Mouse (Mus musculus): ENCODE results near the gene Gtf2ird1.

The Gtf2ird1 gene

DNA sequence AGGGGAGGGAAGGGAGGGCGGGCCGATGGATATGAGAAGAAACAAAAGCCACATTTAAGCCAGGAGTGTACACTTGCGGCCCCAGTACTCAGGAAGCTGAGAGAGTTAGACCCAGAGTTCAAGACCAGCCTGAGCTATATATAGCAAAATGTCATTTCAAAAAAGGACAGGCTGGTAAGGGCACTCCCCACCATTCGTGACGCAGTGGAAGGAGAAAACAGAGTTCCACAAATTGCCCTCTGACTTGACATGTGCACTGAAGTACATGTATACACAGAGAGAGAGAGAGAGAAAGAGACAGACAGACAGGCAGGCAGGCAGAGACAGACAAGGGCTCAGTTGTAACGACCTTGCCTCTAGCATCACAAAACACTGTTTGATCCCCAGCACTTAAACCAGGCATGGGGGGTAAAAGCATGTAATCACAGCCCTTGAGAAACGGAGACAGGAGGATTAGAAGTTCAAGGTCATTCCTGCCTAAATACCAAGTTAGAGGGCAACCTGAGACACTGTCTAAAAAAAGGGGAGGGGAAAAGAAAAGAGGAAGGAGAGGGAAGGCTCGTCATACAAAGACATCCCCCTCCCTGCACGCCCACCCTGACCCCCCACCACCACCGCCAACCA, 11.2 kb downstream of the Gtf2ird1 start:
- no peak for DNase-seq (ENCODE audit: low read depth, low spot score)

DNA sequence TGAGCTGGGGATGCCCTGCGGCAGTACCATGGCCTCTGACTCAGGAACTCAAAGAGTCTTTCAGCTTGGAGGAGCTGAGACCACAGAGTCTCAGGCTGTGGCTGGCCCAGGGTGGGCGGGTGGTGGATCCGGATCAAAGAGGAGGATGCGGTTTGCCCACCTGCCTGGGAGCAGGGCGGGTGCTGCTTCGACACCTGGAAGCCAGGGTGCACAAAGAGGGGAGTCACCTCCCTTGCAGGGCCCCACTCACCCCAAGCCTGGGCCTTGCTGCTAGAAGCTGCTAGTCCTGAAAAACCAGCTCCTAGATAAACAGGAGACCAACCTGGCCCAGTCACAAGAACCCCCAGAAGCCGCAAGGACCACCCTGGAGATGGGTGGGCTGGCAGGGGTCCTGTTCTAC, 12.0 kb downstream of the Gtf2ird1 start:
- DNase-seq (ENCODE audit: low read depth, low spot score) = no peak

DNA sequence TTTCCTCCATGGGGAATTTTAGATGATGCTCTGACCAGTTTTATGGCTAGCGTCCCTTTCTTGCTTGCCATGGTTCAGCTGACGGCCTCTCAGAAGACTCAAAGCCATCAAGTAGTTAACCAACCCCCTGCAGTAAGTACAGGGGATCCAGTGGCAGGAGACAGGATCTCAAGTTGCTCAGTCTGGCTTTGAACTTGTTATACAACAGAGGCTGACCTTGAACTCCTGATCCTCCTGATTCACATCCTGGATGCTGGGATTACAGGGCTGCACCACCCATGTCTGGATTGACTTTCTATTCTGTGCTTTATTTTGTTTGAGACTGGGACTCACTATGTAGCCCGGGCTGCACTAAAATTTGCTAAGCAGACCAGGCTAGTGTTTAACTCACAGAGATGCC, 14.4 kb downstream of the Gtf2ird1 start:
- no peak for DNase-seq (ENCODE audit: low read depth, low spot score)

GRCm38 (mm10) chr5:134441105-134441504, 15.4 kb downstream of the Gtf2ird1 start:
- DNase-seq (ENCODE audit: low read depth, low spot score) = no peak

GRCm38 (mm10) chr5:134440098-134440497, 16.4 kb downstream of the Gtf2ird1 start:
- DNase-seq (ENCODE audit: low read depth, low spot score) = no peak

- no peak for DNase-seq (ENCODE audit: low read depth, low spot score)
Measured at GRCm38 (mm10) chr5:134439481-134439880, 17.0 kb downstream of the Gtf2ird1 start.

GRCm38 (mm10) chr5:134438676-134439425, 17.7 kb downstream of the Gtf2ird1 start:
- no peak for DNase-seq (ENCODE audit: low read depth, low spot score)

GRCm38 (mm10) chr5:134437459-134437827, 19.1 kb downstream of the Gtf2ird1 start:
- DNase-seq (ENCODE audit: low read depth, low spot score) = no peak

DNA sequence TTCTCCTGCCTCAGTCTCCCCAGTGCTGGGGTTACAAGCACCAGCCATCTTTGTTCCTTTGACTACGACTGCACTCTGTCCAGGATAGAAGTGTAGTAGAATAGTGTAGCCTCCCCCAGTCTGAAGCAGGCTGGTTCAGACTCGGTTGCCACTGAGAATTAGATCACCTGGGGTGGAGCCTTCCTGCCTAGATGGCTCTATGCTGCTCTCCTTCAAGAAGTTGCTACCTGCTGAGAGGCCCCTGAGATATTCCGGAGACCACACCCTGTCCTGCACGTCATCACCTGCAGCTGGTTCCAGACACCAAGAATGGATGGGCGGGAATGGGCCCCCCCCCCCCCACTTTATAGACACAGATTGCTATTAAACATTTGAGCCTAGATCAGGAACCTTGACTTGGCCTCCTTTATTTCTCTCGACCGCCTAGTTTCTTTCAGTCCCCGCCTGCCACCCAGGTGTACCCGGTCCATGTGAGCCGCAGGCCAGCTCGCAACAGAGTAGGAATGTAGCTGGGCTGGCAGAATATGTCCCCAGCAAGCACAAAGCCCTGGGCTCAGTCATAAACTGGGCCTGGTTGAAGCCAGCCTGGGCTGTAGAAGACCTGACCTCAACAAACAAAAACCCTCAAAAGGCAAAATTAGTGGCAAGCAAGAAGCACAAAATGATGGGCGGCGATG, 19.6 kb downstream of the Gtf2ird1 start:
- DNase-seq (ENCODE audit: low read depth, low spot score) = no peak

GRCm38 (mm10) chr5:134435836-134436331, 20.6 kb downstream of the Gtf2ird1 start:
- DNase-seq (ENCODE audit: low read depth, low spot score) = peak; percentile 41

DNA sequence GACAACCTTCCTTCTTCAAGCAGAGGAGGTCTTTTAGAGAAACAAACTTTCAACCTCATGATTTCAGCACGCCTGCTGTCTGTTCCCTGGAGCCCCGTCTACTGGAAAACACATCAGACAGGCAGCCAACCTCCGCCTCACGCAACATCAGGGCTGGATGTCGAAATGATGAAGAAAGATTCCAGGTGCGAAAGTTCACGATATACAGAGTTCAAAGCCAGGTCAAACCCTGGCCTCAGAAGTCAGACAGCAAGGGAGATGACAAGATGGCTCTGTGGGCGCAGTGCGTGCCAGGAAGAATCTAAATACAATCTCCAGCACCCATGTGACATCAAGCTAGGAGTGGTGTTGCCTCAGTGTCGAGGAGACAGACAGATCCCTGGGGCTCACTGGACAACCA, 23.4 kb downstream of the Gtf2ird1 start:
- no peak for DNase-seq (ENCODE audit: low read depth, low spot score)

DNA sequence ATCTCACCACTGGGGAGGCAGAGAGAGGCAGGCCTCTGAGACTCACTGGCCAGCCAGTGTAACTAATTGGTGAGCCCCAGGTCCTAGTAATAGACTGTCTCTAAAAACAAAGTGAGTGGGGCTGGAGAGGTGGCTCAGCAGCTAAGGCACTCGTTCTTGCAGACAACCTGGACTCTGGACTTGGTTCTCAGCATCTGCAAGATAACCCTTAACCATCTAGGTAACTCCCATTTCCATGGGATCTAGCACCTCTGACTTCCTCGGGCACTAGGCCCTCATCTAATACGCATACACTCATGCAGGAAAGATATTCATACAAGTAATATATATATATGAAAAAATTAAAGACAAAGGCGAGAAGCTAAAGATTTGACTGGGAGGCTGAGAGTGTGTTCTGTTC, 26.4 kb downstream of the Gtf2ird1 start:
- DNase-seq (ENCODE audit: low read depth, low spot score) = no peak

- no peak for DNase-seq (ENCODE audit: low read depth, low spot score)
Measured at GRCm38 (mm10) chr5:134427664-134428063, 28.9 kb downstream of the Gtf2ird1 start.

GRCm38 (mm10) chr5:134425601-134426000, 30.9 kb downstream of the Gtf2ird1 start:
- no peak for DNase-seq (ENCODE audit: low read depth, low spot score)

DNA sequence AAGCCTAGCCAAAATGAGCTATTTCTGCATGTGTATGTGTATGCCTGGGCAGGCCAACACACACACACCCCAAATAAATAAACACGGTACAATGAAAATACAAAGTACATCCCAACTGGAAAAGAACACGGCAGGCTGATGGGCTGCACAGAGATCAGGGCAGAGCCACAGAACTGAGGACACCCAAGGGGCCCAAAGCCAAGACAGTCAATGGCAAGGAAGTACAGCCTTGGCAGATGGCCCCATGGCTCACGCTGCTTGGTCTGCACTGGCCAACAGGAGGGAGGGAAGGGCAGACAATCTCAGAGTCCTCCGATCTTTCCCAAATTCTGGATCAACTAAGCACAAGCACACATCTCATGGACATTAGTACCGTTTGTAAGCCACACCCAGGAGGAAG, 32.6 kb downstream of the Gtf2ird1 start:
- no peak for DNase-seq (ENCODE audit: low read depth, low spot score)

DNA sequence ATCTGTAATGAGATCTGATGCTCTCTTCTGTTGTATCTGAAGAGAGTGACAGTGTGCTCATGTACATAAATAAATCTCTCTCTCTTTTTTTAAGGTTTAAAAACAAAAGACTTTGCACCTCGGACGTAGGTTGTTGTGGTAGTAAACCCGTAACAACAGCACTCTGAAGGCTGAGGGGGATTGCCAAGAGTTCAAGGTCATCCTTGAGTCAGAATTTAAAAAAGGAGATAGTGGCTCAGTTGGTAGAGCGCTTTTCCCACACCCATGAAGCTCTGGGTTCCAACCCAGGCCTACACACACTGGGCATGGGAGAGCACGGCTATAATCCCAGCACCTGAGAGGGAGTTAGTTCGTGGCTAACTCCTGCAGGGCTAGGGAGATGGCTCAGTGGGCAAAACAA, 33.1 kb downstream of the Gtf2ird1 start:
- DNase-seq (ENCODE audit: low read depth, low spot score) = no peak

DNA sequence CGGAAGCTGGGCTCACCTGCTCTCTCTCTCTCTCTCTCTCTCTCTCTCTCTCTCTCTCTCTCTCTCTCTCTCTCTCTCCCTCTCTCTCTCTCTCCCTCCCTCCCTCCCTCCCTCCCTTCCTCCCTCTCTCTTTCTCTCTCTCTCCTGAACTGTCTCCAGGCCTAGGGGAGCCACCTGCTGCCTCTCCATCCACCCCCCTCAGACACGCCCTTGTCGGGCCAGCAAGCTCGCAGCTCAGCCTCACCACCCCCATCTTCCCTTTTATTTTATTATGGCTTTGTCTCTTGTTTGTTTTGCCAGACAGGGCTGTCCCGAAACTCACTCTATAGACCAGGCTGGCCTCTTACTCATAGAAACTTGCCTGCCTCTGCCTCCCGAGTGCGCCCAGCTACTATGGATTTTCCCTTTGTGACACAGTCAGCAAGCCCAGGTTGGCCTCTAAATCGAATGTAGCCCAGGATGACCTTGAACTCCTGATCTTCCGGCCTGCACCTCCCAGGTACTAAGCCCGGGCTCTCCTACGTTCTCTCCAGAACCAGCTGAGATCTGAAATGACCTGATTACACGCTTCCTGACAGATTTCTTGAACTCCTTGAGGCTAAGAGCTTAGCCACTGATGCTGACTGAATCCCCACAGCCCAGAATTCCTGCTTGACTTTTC, 34.1 kb downstream of the Gtf2ird1 start:
- no peak for DNase-seq (ENCODE audit: low read depth, low spot score)

DNA sequence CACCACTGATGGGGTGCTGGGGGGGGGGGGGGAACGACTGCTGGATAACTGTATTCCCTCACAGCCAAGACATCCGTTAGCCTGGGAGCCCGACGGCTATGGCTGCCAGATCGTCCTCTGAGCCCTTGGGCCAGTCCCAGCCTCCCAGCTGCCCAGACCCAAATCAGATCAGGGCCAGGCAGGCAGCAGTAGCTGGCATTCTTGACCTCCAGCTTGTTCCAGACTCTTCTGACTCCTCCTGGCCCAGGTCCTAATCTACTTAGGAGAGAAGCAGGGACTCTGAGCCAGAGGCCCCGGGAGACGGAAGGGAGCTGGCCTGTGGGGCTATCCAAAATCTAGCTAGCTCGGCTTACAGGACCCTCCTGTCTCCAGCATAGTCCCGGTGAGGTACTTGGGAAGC, 35.5 kb downstream of the Gtf2ird1 start:
- DNase-seq (ENCODE audit: low read depth, low spot score) = no peak

DNA sequence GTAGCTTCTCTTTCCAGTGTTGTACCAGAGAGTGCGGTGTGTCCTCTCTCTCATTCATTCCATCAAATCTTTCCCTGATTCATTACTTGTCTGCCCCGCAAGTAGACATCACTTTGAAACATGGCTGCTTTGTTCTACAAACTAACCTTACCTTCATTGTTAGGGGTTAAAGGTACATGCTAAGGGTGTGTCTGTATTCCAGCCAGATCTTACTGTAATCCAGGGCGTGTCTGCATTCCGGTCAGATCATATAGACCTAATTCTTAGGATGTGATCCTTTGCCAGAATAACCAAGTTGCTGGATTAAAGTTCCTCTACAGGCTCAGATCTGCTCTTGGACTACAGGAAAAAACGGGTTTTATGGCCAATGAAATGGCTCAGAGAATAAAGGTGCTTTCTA, 36.8 kb downstream of the Gtf2ird1 start:
- DNase-seq (ENCODE audit: low read depth, low spot score) = no peak

GRCm38 (mm10) chr5:134418315-134419074, 38.0 kb downstream of the Gtf2ird1 start:
- no peak for DNase-seq (ENCODE audit: low read depth, low spot score)

- DNase-seq (ENCODE audit: low read depth, low spot score) = no peak
Measured at GRCm38 (mm10) chr5:134412341-134412740, 44.2 kb downstream of the Gtf2ird1 start.
